In the genomic region with DNA sequence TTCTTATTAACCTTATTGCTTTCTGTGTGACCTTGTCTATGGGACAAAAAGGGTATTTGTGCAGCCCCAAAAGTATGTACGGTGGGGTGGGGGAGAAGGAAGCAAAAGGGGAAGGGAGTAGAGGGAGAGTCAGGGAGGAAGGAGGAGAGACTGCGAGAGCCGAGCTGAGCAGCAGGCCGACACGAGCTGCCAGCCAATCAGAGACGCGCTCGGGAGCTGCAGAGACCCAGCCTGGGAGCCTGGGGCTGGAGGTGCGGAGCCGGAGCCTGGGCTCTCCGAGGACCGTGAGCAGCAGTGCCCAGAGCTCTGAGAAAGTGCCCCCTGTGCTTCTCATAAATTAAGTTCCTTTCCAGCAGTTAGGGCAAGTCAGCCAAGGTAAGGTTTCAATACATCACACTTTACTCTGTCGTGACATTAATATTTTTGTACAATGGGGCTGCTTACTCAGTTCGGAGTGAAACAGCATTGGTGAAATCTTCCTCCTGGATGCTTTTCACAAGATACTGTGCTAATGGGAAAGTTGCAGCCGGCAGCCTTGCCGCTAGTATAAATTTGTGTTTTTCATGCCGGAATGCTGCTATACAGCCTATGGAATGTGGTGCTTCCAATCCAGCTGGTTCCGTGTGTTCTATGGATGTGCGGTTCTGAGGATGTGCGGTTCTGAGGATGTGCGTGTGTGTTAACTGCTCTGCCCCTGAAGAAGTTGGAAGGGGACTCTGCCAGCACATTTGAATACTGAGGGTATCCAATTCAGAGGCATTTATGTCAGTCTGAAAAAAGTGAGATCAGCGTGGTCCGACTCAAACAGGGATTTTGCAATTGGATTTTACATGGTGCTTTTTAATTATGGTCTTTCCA, we compare ENCODE assay signal across 8 mouse cellular contexts.
A peak's percentile ranks its signal among the peaks of the same experiment; 100 is the strongest.
DNase-seq lines count a peak whose midpoint lies in the region; ATAC-seq and TF ChIP-seq lines count a peak whose summit lies in the region.

No protein-coding gene starts in this region.

- peak overlapping the region; percentile 58 for H3K4me2 ChIP-seq in liver, embryonic 11.5 days
- peak overlapping the region; percentile 71 for H3K4me2 ChIP-seq in neural tube, embryonic 13.5 days

- no peak for TF ChIP-seq EP300 in heart, adult 2 months (IDR thresholded peaks at IDR 0.05; ENCODE audit: insufficient read depth, low read depth, low read length)

- WGBS in heart, adult 2 months: 10% methylated on average over 23 of the region's 23 CpGs
- WGBS in liver, embryonic 11.5 days: 14% methylated on average over 23 of the region's 23 CpGs
- 4% methylated on average over 23 of the region's 23 CpGs for WGBS in neural tube, embryonic 13.5 days

- no peaks in the 10 kb centered on the region for H3K4me1 ChIP-seq in heart, adult 2 months (ENCODE audit: control insufficient read depth, insufficient read depth, low read length)
- no peaks in the 10 kb centered on the region for H3K4me1 ChIP-seq in liver, embryonic 11.5 days (replicated peaks; ENCODE audit: control insufficient read depth, insufficient read depth, low read length)
- peaks cover 12% of the 10 kb centered on the region; the same call in 1 of the 2 replicates for H3K4me1 ChIP-seq in neural tube, embryonic 13.5 days (replicated peaks)

- intact Hi-C loops in heart, adult 2 months (cut with DNase I): no loop called here

- peak; percentile 39 to 43 for DNase-seq in adrenal gland, adult (ENCODE audit: inconsistent age in 2 of 2, low spot score in 1 of 2)
- DNase-seq in adrenal gland, adult 18-20 months (ENCODE audit: low spot score in 2 of 2): no peak
- peak; percentile 89 for DNase-seq in embryo, embryonic 11 days
- DNase-seq in heart, adult 2 months: peak; percentile 27
- DNase-seq in kidney, postnatal 36 days: peak; percentile 13 to 21
- peak; percentile 34 for DNase-seq in liver, embryonic 11.5 days (ENCODE audit: low spot score)

- no peak overlapping the region for H3K4me3 ChIP-seq in heart, adult 2 months
- peak overlapping the region; percentile 21 for H3K4me3 ChIP-seq in liver, embryonic 11.5 days (ENCODE audit: low read depth, low read length)
- peak overlapping the region; percentile 48 for H3K4me3 ChIP-seq in neural tube, embryonic 13.5 days

- no peak for TF ChIP-seq CTCF in heart, adult 2 months (IDR thresholded peaks at IDR 0.05)

- H3K9me3 ChIP-seq in liver, embryonic 11.5 days (ENCODE audit: control insufficient read depth, low read length): no peaks in the 10 kb centered on the region
- no peaks in the 10 kb centered on the region for H3K9me3 ChIP-seq in neural tube, embryonic 13.5 days

- no peak for TF ChIP-seq POLR2A in heart, adult 2 months (IDR thresholded peaks at IDR 0.05; ENCODE audit: insufficient read depth, low read depth, low read length)

- H3K9ac ChIP-seq in heart, adult 2 months (ENCODE audit: low read depth, low read length): no peak overlapping the region
- H3K9ac ChIP-seq in liver, embryonic 11.5 days (ENCODE audit: low read depth, low read length): no peak overlapping the region
- peak overlapping the region; percentile 74 for H3K9ac ChIP-seq in neural tube, embryonic 13.5 days

- no peak overlapping the region for H3K27ac ChIP-seq in heart, adult 2 months
- no peak overlapping the region for H3K27ac ChIP-seq in liver, embryonic 11.5 days (ENCODE audit: low read depth, low read length)
- peak overlapping the region; percentile 75 for H3K27ac ChIP-seq in neural tube, embryonic 13.5 days (replicated peaks)

- peak; percentile 74 for ATAC-seq in liver, embryonic 11.5 days (replicated peaks; ENCODE audit: low FRiP score)
- peak; percentile 100 for ATAC-seq in neural tube, embryonic 13.5 days (ENCODE audit: low read depth)
- ATAC-seq in inflammation-experienced regulatory T-cells, adult 6 months: no peak

- H3K27me3 ChIP-seq in heart, adult 2 months (ENCODE audit: control insufficient read depth, insufficient read depth, low read length): no peaks in the 10 kb centered on the region
- H3K27me3 ChIP-seq in liver, embryonic 11.5 days (replicated peaks; ENCODE audit: control insufficient read depth, insufficient read depth, low read length): no peaks in the 10 kb centered on the region
- H3K27me3 ChIP-seq in neural tube, embryonic 13.5 days: no peaks in the 10 kb centered on the region

- no peaks in the 10 kb centered on the region for H3K79me2 ChIP-seq in heart, adult 2 months (replicated peaks; ENCODE audit: control insufficient read depth, insufficient read depth, low read length)

- H3K36me3 ChIP-seq in heart, adult 2 months (ENCODE audit: control insufficient read depth, insufficient read depth, low read length): no peaks in the 10 kb centered on the region
- no peaks in the 10 kb centered on the region for H3K36me3 ChIP-seq in liver, embryonic 11.5 days (ENCODE audit: control insufficient read depth, insufficient read depth, low read length)
- H3K36me3 ChIP-seq in neural tube, embryonic 13.5 days: no peaks in the 10 kb centered on the region

Comparison
In these comparisons a context has a peak if more than half of its experiments do, and no peak if none do; other contexts are left out.
1. DNase-seq: peak in adrenal gland, adult (2 of 2), embryo, embryonic 11 days (single experiment), heart, adult 2 months (2 of 2), kidney, postnatal 36 days (2 of 2) and liver, embryonic 11.5 days (single experiment); none in adrenal gland, adult 18-20 months (0 of 2).